Mouse (Mus musculus): ENCODE data around the gene Snrk. TPM values are rescaled to one million over a fixed set of nuclear protein-coding genes. Genes with fewer than 3 reads are reported as not detected.
A peak's percentile ranks its signal among the peaks of the same experiment; 100 is the strongest.

Snrk gene
- polyA plus RNA-seq, 1 experiment from 2014 or later = 56.1 TPM

- Histone ChIP-seq H3K9ac (no peak overlapping the region), H3K27me3 (replicated peaks) (no peaks in the 10 kb centered on the region), H3K4me2 (no peak overlapping the region), H3K4me3 (replicated peaks) (no peak overlapping the region), H3K4me1 (0 out of 2 replicates have a peak, but pooled peaks cover 2% of the 10 kb centered on the region), H3K27ac (no peak overlapping the region), H3K36me3 (no peaks in the 10 kb centered on the region), H3K9me3 (no peaks in the 10 kb centered on the region)
- no peak for ATAC-seq (ENCODE audit: insufficient read depth, low FRiP score, low read depth)
- 83% methylated on average over 6 of the region's 6 CpGs for WGBS
Measured at GRCm38 (mm10) chr9:122110508-122110907, 6.6 kb upstream of the Snrk start.

DNA sequence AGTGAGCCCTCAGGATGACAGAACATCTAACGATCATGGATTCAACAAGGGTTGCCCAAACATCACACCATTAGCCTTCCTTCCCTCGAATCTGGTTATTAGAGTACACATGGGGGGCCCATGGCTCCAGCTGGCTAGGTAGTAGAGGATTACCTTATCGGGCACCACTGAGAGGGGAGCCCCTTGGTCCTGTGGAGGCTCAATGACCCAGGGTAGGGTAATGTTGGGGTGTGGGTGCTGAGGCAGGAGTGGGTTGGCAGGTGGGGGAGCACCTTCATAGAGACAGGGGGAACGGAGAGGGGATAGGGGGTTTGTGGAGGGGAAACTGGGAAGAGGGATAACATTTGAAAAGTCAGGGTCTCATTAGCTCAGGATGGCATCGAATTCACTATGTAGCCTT is 6.1 kb upstream of the Snrk start:
- WGBS = 75% methylated on average over 5 of the region's 5 CpGs
- Histone ChIP-seq H3K4me2 (no peak overlapping the region), H3K36me3 (no peaks in the 10 kb centered on the region), H3K4me1 (0 out of 2 replicates have a peak, but pooled peaks cover 2% of the 10 kb centered on the region), H3K27me3 (replicated peaks) (no peaks in the 10 kb centered on the region), H3K27ac (no peak overlapping the region), H3K4me3 (replicated peaks) (no peak overlapping the region), H3K9ac (no peak overlapping the region), H3K9me3 (no peaks in the 10 kb centered on the region)
- ATAC-seq (ENCODE audit: insufficient read depth, low FRiP score, low read depth) = no peak

GRCm38 (mm10) chr9:122115552-122115951 is 1.5 kb upstream of the Snrk start:
- Histone ChIP-seq H3K4me3 (replicated peaks) (no peak overlapping the region), H3K4me1 (0 out of 2 replicates have a peak, but pooled peaks cover 2% of the 10 kb centered on the region), H3K27ac (no peak overlapping the region), H3K27me3 (replicated peaks) (no peaks in the 10 kb centered on the region), H3K9me3 (no peaks in the 10 kb centered on the region), H3K4me2 (no peak overlapping the region), H3K36me3 (no peaks in the 10 kb centered on the region), H3K9ac (no peak overlapping the region)
- WGBS = 59% methylated on average over 4 of the region's 4 CpGs
- ATAC-seq (ENCODE audit: insufficient read depth, low FRiP score, low read depth) = no peak

GRCm38 (mm10) chr9:122116359-122116758 is 707 bp upstream of the Snrk start:
- Histone ChIP-seq H3K36me3 (0 out of 2 replicates have a peak, but pooled peaks cover 4% of the 10 kb centered on the region), H3K27me3 (replicated peaks) (no peaks in the 10 kb centered on the region), H3K4me3 (replicated peaks) (no peak overlapping the region), H3K4me1 (0 out of 2 replicates have a peak, but pooled peaks cover 2% of the 10 kb centered on the region), H3K9me3 (no peaks in the 10 kb centered on the region), H3K9ac (no peak overlapping the region), H3K4me2 (no peak overlapping the region), H3K27ac (no peak overlapping the region)
- ATAC-seq (ENCODE audit: insufficient read depth, low FRiP score, low read depth) = no peak
- WGBS = 55% methylated on average over 1 of the region's 1 CpGs

GRCm38 (mm10) chr9:122117692-122118529 is 845 bp downstream of the Snrk start:
- peak; percentile 51; the same call in 1 of the 2 replicates for ATAC-seq (ENCODE audit: insufficient read depth, low FRiP score, low read depth)
- H3K27me3 ChIP-seq (replicated peaks) = no peaks in the 10 kb centered on the region
- 4% methylated on average over 40 of the region's 40 CpGs for WGBS
- 0 out of 2 replicates have a peak, but pooled peaks cover 4% of the 10 kb centered on the region for H3K36me3 ChIP-seq
- H3K9ac ChIP-seq = peak overlapping the region; percentile 96
- peak overlapping the region; percentile 57 for H3K4me2 ChIP-seq
- no peaks in the 10 kb centered on the region for H3K9me3 ChIP-seq
- H3K4me1 ChIP-seq = 0 out of 2 replicates have a peak, but pooled peaks cover 2% of the 10 kb centered on the region
- H3K27ac ChIP-seq = peak overlapping the region; percentile 88
- peak overlapping the region; percentile 86 for H3K4me3 ChIP-seq (replicated peaks)

GRCm38 (mm10) chr9:122120089-122120488 is 3.0 kb downstream of the Snrk start:
- Histone ChIP-seq H3K9ac (no peak overlapping the region), H3K27ac (no peak overlapping the region), H3K36me3 (0 out of 2 replicates have a peak, but pooled peaks cover 4% of the 10 kb centered on the region), H3K4me1 (0 out of 2 replicates have a peak, but pooled peaks cover 2% of the 10 kb centered on the region), H3K27me3 (replicated peaks) (no peaks in the 10 kb centered on the region), H3K4me3 (replicated peaks) (no peak overlapping the region), H3K9me3 (no peaks in the 10 kb centered on the region), H3K4me2 (no peak overlapping the region)
- ATAC-seq (ENCODE audit: insufficient read depth, low FRiP score, low read depth) = no peak
- WGBS = 37% methylated on average over 3 of the region's 3 CpGs

DNA sequence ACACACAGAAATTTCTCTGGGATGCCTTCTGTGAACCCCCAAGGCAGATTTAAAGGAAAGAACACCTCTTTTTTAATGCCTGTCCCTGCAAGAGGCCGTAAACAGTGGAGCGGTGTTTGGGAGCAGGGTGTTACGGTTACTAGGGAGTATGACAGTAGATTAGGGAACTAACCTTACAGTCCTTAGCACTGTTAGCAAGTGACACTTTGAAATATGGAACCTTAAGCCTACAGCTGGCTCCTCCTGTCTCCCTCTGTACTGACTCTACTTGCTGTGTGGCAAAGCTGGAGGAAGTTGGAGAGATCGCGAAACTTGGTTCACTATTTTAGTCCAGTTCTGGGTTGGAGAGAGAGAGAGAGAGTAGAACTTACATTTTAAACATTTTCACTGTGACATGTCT is 5.0 kb downstream of the Snrk start:
- Histone ChIP-seq H3K9ac (no peak overlapping the region), H3K4me3 (replicated peaks) (no peak overlapping the region), H3K36me3 (0 out of 2 replicates have a peak, but pooled peaks cover 4% of the 10 kb centered on the region), H3K4me2 (no peak overlapping the region), H3K27ac (no peak overlapping the region), H3K27me3 (replicated peaks) (no peaks in the 10 kb centered on the region), H3K9me3 (no peaks in the 10 kb centered on the region), H3K4me1 (peaks cover 10% of the 10 kb centered on the region)
- no peak for ATAC-seq (ENCODE audit: insufficient read depth, low FRiP score, low read depth)
- 81% methylated on average over 5 of the region's 5 CpGs for WGBS

DNA sequence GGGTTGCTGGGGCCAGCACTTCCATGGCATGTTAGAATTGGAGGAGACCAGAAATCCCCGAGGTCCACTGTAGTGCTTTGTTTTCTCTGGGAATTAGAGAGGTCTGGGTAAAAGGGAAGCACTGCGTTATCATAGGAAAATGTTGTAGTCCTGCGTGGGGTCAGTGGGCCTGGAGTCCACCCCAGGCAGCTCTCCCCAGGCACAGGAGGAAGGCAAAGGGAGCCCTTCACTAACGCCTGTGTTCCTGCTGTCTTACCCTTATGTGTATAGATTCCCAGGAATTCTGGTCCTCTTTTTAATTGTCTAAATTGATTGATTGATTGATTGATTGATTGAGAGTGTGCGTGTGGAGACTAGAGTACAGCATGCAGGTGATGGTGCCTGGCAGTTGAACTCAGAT is 6.1 kb downstream of the Snrk start:
- peaks cover 13% of the 10 kb centered on the region for H3K4me1 ChIP-seq
- no peak overlapping the region for H3K4me3 ChIP-seq (replicated peaks)
- H3K9me3 ChIP-seq = no peaks in the 10 kb centered on the region
- H3K9ac ChIP-seq = no peak overlapping the region
- no peak overlapping the region for H3K27ac ChIP-seq
- no peaks in the 10 kb centered on the region for H3K27me3 ChIP-seq (replicated peaks)
- WGBS = 60% methylated on average over 5 of the region's 5 CpGs
- H3K4me2 ChIP-seq = no peak overlapping the region
- no peak for ATAC-seq (ENCODE audit: insufficient read depth, low FRiP score, low read depth)
- 0 out of 2 replicates have a peak, but pooled peaks cover 4% of the 10 kb centered on the region for H3K36me3 ChIP-seq

DNA sequence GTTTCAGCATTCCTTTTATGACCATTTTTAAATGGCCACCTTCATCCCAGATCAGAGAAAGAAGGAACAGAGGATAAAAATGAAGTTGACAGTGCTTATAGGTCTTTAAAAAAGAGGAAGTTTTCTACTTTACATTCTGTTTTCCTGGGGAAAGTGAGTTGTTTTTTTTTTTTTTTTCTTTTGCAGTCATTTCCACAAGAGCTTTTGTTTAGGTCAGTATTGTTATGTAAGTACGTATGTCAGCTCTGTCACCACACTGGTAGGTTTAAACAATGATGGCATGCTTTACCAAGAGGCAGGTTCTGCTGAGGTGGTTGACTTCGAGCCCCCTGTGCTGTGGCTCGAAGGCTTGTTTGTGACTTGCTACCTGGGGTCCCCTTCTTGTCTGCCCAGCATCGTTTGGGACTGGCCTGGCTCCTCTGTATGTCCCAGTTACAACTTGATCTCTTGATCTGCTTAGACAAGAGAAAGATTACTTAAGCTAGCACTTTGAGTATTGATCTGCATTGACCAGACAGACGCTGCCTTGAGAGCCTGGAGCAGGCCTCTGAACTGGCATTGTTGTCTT is 8.7 kb downstream of the Snrk start:
- H3K4me3 ChIP-seq (replicated peaks) = no peak overlapping the region
- H3K9me3 ChIP-seq = no peaks in the 10 kb centered on the region
- no peak overlapping the region for H3K9ac ChIP-seq
- 0 out of 2 replicates have a peak, but pooled peaks cover 2% of the 10 kb centered on the region for H3K36me3 ChIP-seq
- H3K4me1 ChIP-seq = peaks cover 21% of the 10 kb centered on the region
- no peak overlapping the region for H3K4me2 ChIP-seq
- ATAC-seq (ENCODE audit: insufficient read depth, low FRiP score, low read depth) = no peak
- H3K27me3 ChIP-seq (replicated peaks) = no peaks in the 10 kb centered on the region
- 62% methylated on average over 5 of the region's 5 CpGs for WGBS
- no peak overlapping the region for H3K27ac ChIP-seq

DNA sequence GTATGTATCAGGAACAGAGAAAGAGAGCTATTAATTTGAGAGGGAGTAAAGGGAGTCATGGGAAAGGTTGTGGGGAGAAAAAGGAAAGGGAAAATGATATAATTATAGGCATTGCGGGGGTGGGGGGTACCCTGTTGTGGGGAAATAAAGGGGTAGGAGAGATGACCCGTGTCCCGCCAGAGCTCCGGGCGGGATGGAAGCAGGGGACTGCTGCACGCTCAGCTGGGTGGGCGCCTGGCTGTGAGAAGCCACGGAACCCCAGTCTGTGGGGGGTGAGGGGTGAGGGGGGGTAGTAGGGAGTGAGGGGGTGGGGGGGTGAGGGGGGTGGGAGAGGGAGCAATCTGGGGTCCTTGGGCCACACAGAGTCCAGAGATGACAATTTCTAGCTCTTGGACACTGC is 9.7 kb downstream of the Snrk start:
- H3K9me3 ChIP-seq = no peaks in the 10 kb centered on the region
- 84% methylated on average over 8 of the region's 8 CpGs for WGBS
- no peak overlapping the region for H3K27ac ChIP-seq
- ATAC-seq (ENCODE audit: insufficient read depth, low FRiP score, low read depth) = no peak
- H3K4me2 ChIP-seq = no peak overlapping the region
- no peaks in the 10 kb centered on the region for H3K36me3 ChIP-seq
- H3K27me3 ChIP-seq (replicated peaks) = no peaks in the 10 kb centered on the region
- peaks cover 22% of the 10 kb centered on the region for H3K4me1 ChIP-seq
- no peak overlapping the region for H3K4me3 ChIP-seq (replicated peaks)
- H3K9ac ChIP-seq = no peak overlapping the region

DNA sequence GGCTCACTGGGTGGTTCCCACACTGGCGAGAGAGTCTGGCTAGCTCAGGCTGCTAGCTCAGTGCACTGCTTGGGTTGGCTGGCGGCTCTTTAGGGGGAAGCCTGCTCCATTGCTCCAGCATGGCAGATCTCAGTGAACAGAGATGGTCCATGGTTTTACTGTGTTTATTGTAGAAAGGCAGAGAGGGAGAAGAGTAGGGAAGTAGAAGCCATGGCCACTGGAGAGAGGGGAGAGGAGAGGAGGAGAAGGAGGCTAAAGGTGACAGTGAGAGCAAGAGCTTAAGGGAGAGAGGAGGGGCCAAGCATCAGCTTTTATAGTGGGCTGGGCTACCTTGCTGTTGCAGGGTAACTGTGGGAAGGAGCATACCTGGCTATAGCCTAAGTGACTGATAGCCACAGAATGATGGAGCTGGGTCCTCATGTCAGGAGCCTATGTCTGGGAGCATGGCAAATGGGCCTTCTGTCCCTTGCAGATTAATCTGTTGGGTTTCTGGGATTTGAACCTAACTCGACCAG is 10.3 kb downstream of the Snrk start:
- Histone ChIP-seq H3K4me2 (no peak overlapping the region), H3K36me3 (no peaks in the 10 kb centered on the region), H3K27me3 (replicated peaks) (no peaks in the 10 kb centered on the region), H3K9ac (no peak overlapping the region), H3K27ac (no peak overlapping the region), H3K9me3 (no peaks in the 10 kb centered on the region), H3K4me1 (peaks cover 22% of the 10 kb centered on the region), H3K4me3 (replicated peaks) (no peak overlapping the region)
- WGBS = 74% methylated on average over 3 of the region's 3 CpGs
- 0 out of 2 replicates have a peak, but pooled peaks have one; percentile 31 for ATAC-seq (ENCODE audit: insufficient read depth, low FRiP score, low read depth)

DNA sequence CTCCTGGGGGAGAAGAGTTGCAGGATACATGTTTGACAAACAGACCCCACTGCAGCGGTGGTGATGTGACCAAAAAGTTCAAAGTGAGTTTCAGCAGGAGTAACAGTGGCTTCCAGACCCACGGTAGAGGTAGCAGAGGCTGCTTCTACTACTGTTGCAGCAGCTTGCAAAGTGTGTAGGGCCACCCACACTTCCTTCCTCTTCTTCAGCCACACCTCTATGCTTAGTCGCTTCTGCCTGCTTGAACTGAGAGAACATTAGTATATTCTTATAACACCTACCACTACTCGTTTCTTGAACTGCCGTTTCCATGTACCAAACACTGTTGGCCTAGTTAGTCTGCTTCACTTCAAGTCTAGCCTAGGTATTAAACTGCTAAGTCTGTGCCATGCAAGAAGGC is 11.6 kb downstream of the Snrk start:
- 62% methylated on average over 5 of the region's 5 CpGs for WGBS
- H3K27me3 ChIP-seq (replicated peaks) = no peaks in the 10 kb centered on the region
- H3K4me1 ChIP-seq = peaks cover 22% of the 10 kb centered on the region
- no peak overlapping the region for H3K9ac ChIP-seq
- no peak overlapping the region for H3K4me3 ChIP-seq (replicated peaks)
- no peaks in the 10 kb centered on the region for H3K9me3 ChIP-seq
- H3K4me2 ChIP-seq = no peak overlapping the region; the same call in 1 of the 2 replicates
- no peak overlapping the region for H3K27ac ChIP-seq
- ATAC-seq (ENCODE audit: insufficient read depth, low FRiP score, low read depth) = no peak
- H3K36me3 ChIP-seq = no peaks in the 10 kb centered on the region

Data from stomach, embryonic 15.5 days (tissue).